Mouse (Mus musculus) spleen, embryonic (tissue): ENCODE results near the gene Zc3hc1.

Experiments used
- CTCF ChIA-PET: fragments of 350-600 bp; sonication (Branson Sonifier 250); formaldehyde crosslinking; loops from one replicate; lab custom pipeline; 2022; lab: Charles Lee

Gene Zc3hc1

GRCm38 (mm10) chr6:30325932-30326501, 64.8 kb downstream of the Zc3hc1 start:
- CTCF ChIA-PET = interaction anchor here (0.7 kb wide), 1 partner anchor 134 kb away, joined by 9 read pairs; no protein-coding TSS in a partner anchor

GRCm38 (mm10) chr6:30321002-30321401, 69.8 kb downstream of the Zc3hc1 start:
- CTCF ChIA-PET = no interaction called here

- CTCF ChIA-PET = no interaction called here
Measured at GRCm38 (mm10) chr6:30319216-30319615, 71.6 kb downstream of the Zc3hc1 start.
